Mouse (Mus musculus): ENCODE results near the gene Spata32. TPM values are rescaled to one million over a fixed set of nuclear protein-coding genes. Genes with fewer than 3 reads are reported as not detected.

Spata32 gene
- polyA plus RNA-seq, 1 experiment from 2014 or later: not detected

DNA sequence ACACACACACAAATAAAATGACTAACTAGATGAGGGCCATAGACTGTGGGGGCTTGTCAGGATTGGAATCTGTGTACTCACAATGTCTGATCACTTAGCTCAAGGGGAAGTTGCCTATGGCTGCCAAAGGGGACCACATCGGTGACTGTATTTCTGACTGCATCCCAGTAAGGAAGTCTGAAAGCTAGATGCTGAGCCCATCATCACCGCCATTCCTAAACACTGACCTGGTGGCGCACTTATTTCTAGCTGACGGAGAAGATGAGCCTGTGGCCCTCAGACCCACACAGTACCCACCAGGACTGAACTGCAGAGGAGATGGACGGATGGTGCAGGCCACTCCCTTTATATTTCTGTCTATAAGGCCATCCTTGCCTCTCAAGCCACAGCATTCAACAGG lies 41.8 kb upstream of the Spata32 start:
- no peak overlapping the region for H3K27ac ChIP-seq
- no peaks in the 10 kb centered on the region for H3K9me3 ChIP-seq
- H3K27me3 ChIP-seq (ENCODE audit: poor library complexity, severe bottlenecking): no peaks in the 10 kb centered on the region
- H3K36me3 ChIP-seq (replicated peaks): no peaks in the 10 kb centered on the region
- H3K4me1 ChIP-seq: peaks cover 33% of the 10 kb centered on the region
- DNase-seq (ENCODE audit: extremely low spot score, low spot score): no peak
- no peak overlapping the region for H3K4me3 ChIP-seq
- WGBS: 94% methylated on average over 5 of the region's 5 CpGs

DNA sequence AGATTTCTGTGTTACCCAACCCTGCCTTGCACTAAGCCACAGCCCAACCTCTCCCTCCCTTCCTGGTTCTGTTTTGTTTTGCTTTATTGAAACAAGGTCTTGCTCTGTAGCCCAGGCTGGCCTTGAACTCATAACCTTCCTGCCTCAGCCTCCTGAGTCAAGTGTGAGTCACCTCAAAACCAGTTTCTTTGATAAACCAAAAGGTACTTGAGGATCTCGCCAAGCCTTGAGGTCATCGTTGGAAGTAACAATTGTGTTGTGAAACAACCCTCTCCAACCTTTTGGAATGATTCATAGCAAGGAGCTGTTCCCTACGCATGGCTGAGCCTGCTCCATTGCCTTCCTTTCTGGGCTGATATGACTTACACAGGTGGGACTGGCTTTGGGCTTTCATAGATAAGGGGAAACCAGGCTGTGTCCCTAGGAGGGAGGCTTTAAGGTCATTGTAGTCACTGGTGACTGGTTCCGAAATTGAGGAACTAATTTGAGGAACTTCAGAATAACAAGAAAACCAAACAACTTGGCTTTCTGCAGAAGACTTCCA lies 39.8 kb upstream of the Spata32 start:
- DNase-seq (ENCODE audit: extremely low spot score, low spot score): no peak
- H3K9me3 ChIP-seq: no peaks in the 10 kb centered on the region
- WGBS: 91% methylated on average over 4 of the region's 4 CpGs

DNA sequence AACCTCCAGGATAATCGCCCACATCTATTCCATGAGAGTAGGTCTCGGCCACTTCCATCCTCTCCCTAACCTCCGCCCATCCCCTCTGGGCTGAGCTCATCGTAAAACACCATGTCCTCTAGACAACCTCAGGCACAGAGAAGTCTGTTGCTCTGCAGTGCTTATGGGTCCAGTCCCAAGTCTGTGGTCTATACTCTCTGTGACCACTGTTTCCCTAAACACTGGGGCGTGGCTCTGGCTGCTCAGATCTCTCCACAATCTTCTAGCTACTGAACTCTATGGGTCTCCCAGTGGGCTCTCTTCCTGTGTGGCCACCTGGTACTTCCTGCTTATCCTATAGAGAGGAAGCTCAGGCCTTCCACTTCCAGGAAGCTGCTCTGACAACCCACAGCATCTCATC lies 35.4 kb upstream of the Spata32 start:
- Histone ChIP-seq H3K4me1 (peaks cover 15% of the 10 kb centered on the region), H3K4me3 (no peak overlapping the region), H3K27me3 (ENCODE audit: poor library complexity, severe bottlenecking) (no peaks in the 10 kb centered on the region), H3K27ac (no peak overlapping the region), H3K9me3 (no peaks in the 10 kb centered on the region), H3K36me3 (replicated peaks) (no peaks in the 10 kb centered on the region)
- WGBS: 92% methylated on average over 5 of the region's 5 CpGs
- no peak for DNase-seq (ENCODE audit: extremely low spot score, low spot score)

More for the DNA sequence above, 39.8 kb upstream of the Spata32 start:
- no peaks in the 10 kb centered on the region for H3K27me3 ChIP-seq (ENCODE audit: poor library complexity, severe bottlenecking)
- no peaks in the 10 kb centered on the region for H3K36me3 ChIP-seq (replicated peaks)
- H3K27ac ChIP-seq: no peak overlapping the region
- peaks cover 12% of the 10 kb centered on the region for H3K4me1 ChIP-seq
- H3K4me3 ChIP-seq: no peak overlapping the region

DNA sequence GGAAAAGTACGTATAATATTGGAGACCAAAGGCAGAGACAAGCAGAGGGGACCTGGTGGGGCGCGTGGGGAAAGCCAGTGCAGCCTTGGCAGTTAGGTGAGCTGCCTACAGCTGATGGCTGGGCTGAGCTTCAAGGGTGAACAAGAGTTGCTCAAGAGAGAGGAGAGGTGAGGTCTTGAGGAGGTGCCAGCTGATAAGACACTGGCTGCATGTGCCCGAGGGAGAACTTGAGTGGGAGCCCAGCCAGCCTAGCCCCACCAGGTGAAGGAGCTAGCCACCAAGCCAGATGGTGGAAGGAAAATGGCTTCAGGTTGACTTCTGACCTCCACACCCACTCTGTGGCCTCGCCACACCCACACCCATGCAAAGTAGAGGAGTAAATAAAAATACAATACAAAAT lies 34.1 kb upstream of the Spata32 start:
- no peaks in the 10 kb centered on the region for H3K36me3 ChIP-seq (replicated peaks)

DNA sequence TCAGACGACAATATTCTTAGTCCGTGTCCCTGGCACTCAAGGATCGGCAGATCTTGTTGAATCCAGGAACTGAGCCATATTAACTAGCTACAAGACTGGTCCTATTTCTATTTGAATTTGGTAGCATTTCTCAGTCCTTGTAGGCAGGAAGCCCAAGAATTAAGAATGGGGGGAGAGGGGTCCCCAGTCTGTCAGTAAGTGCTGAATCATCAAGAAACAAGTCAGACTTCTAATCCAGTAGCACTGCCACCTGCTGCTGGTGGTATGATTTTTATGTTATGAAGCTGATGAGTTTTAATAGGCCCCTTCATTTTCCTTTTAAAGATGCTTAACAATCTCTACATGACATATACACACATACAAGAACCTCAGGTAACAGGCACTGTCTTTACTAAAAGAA lies 32.1 kb upstream of the Spata32 start:
- Histone ChIP-seq H3K27ac (no peak overlapping the region), H3K9me3 (no peaks in the 10 kb centered on the region), H3K4me1 (peaks cover 35% of the 10 kb centered on the region), H3K4me3 (no peak overlapping the region), H3K27me3 (ENCODE audit: poor library complexity, severe bottlenecking) (no peaks in the 10 kb centered on the region), H3K36me3 (replicated peaks) (no peaks in the 10 kb centered on the region)
- no peak for DNase-seq (ENCODE audit: extremely low spot score, low spot score)
- WGBS: 95% methylated on average over 3 of the region's 3 CpGs

More for the DNA sequence above, 34.1 kb upstream of the Spata32 start:
- peaks cover 27% of the 10 kb centered on the region for H3K4me1 ChIP-seq
- no peak for DNase-seq (ENCODE audit: extremely low spot score, low spot score)
- 88% methylated on average over 5 of the region's 5 CpGs for WGBS
- H3K27me3 ChIP-seq (ENCODE audit: poor library complexity, severe bottlenecking): no peaks in the 10 kb centered on the region
- no peaks in the 10 kb centered on the region for H3K9me3 ChIP-seq
- H3K4me3 ChIP-seq: no peak overlapping the region
- H3K27ac ChIP-seq: no peak overlapping the region

DNA sequence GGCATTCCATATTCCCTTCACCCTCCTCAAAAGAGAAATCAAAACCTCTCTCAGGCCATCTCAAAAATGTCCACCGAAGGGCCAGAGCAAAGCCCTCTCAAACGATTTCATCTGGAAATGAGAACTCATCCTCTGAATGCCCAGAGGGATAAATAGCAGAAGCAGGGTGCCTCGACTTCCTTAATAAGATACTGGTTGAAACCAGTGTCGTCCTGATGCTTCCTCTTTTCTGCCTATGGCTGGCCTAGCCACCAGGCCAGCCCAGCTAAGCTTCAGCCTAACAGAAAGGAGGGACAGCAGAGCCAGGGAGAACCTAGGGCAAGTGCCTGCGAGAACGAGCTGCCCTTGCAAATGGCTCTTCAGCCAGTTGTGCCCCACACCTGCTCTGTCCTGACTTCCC lies 31.3 kb upstream of the Spata32 start:
- H3K36me3 ChIP-seq (replicated peaks): no peaks in the 10 kb centered on the region
- peaks cover 35% of the 10 kb centered on the region for H3K4me1 ChIP-seq
- no peaks in the 10 kb centered on the region for H3K27me3 ChIP-seq (ENCODE audit: poor library complexity, severe bottlenecking)
- H3K27ac ChIP-seq: no peak overlapping the region
- WGBS: 69% methylated on average over 6 of the region's 6 CpGs
- no peaks in the 10 kb centered on the region for H3K9me3 ChIP-seq
- H3K4me3 ChIP-seq: no peak overlapping the region
- DNase-seq (ENCODE audit: extremely low spot score, low spot score): no peak

DNA sequence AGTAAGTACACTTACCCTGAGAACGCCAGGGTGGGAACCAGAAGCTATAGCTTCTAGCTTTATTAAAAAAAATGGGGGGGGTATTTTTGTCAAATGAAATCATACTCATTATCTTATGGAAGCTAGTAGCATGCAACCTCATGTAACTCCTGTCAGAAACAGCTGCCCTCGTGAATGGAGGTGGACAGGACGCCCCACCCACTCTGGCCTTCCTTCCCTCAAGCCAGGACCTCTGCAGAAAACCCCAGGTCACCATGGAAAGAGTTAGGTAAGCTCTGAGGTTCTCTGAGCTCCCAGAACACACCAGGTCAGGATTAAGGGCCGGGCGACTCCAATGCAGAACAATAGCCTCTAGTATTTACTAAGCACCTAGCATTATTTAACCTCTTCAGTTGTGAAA lies 30.6 kb upstream of the Spata32 start:
- Histone ChIP-seq H3K27me3 (ENCODE audit: poor library complexity, severe bottlenecking) (no peaks in the 10 kb centered on the region), H3K36me3 (replicated peaks) (no peaks in the 10 kb centered on the region), H3K27ac (no peak overlapping the region), H3K9me3 (no peaks in the 10 kb centered on the region), H3K4me3 (no peak overlapping the region), H3K4me1 (peaks cover 35% of the 10 kb centered on the region)
- no peak for DNase-seq (ENCODE audit: extremely low spot score, low spot score)
- 55% methylated on average over 5 of the region's 5 CpGs for WGBS

DNA sequence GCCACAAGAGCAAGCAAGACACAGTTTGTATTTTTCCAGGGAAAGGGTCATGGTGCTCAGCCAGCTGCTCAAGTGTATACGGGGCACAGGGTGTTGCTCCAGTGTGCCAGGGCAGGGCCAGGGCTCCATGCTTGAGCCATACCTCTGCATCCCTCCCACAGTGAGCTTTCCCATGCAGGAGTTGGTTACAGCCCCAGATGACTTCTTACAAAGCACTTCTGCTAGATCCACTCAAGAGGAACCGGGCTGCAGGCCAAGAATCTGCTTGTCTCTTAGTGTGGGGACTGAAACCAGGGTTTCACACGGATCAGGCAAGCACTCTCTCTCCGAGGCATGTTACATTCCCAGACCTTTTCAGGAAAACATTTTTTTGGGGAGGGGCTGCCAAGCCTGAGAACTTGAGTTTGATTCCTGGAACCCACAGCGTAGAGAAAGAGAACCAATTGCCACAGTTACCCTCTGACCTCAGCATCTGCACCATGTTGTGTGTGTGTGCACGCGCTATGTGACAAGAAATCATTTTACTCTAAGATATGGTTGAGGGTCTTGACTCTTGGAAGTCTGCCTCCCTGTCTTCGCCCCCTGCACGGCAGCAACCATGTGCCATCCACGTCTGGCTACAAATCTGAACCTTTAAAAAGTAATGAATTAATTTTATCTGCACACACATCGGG lies 29.4 kb upstream of the Spata32 start:
- H3K4me3 ChIP-seq: no peak overlapping the region
- H3K4me1 ChIP-seq: peaks cover 35% of the 10 kb centered on the region
- 86% methylated on average over 11 of the region's 11 CpGs for WGBS
- H3K27me3 ChIP-seq (ENCODE audit: poor library complexity, severe bottlenecking): no peaks in the 10 kb centered on the region
- DNase-seq (ENCODE audit: extremely low spot score, low spot score): no peak
- H3K9me3 ChIP-seq: no peaks in the 10 kb centered on the region
- peaks cover 3% of the 10 kb centered on the region; the same call in 1 of the 2 replicates for H3K36me3 ChIP-seq (replicated peaks)
- H3K27ac ChIP-seq: 0 out of 2 replicates have a peak overlapping the region, but pooled peaks have one; percentile 5

DNA sequence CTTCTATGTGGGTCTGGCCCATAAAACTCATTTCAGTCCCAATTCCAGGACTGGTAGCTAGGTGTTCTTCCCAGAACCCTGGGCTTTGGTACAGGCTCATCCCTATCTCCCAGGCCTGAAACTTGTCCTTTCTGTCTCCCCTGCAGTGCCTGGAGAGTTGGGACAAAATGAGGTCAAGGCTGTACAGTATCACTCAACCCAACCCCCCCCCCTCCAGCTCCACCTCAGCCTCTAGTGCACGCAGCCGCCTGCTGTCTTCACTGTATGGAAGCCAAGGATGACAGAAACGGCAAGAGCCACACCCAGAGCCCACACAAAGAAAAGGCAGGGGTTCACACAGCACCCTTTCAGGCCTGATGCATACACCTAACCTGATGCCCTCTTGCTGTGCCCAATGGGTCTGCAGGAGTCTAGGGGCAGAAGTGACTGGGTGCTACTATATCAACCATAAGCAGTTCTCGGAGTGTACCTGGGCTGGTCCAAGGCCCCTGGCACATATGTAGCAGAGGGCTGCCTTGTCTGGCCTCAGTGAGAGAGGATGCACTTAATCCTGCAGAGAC lies 28.6 kb upstream of the Spata32 start:
- Histone ChIP-seq H3K27me3 (ENCODE audit: poor library complexity, severe bottlenecking) (no peaks in the 10 kb centered on the region), H3K27ac (no peak overlapping the region), H3K4me1 (peaks cover 39% of the 10 kb centered on the region), H3K9me3 (no peaks in the 10 kb centered on the region), H3K36me3 (replicated peaks) (peaks cover 7% of the 10 kb centered on the region), H3K4me3 (no peak overlapping the region)
- DNase-seq (ENCODE audit: extremely low spot score, low spot score): no peak
- WGBS: 89% methylated on average over 4 of the region's 4 CpGs

DNA sequence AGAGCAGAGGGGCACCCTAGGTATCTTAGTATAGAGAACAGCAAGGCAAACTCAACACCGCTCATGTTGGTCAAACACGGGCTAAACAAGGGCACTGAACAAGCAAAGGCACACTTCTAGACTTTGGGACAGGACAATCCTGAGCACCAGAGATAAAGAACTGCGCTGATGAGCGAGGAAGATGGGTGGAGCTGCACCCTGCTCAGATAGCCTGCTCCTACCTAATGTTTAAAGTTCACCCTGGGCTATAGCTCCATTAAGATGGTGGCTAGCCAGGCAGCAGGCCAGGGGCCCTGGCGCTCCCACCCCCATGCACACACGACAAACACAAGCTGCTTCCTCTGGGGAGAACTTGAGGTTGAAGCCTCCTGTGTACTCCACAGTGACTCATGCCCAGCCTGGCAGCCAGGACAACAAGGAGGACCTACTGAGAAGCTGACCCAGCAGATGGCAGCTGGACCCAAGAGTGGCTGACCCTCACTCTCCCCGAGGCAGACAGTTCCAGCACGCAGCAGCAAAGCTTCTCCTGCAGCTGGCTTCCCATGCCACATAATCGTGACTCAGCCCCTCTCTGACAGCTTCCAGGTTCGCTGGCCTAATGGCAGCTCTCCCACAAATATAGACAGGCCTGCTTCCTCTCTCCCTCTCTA lies 28.0 kb upstream of the Spata32 start:
- no peaks in the 10 kb centered on the region for H3K27me3 ChIP-seq (ENCODE audit: poor library complexity, severe bottlenecking)
- H3K27ac ChIP-seq: no peak overlapping the region
- peaks cover 9% of the 10 kb centered on the region for H3K36me3 ChIP-seq (replicated peaks)
- H3K4me1 ChIP-seq: peaks cover 43% of the 10 kb centered on the region
- WGBS: 81% methylated on average over 10 of the region's 10 CpGs
- DNase-seq (ENCODE audit: extremely low spot score, low spot score): no peak
- no peak overlapping the region for H3K4me3 ChIP-seq
- H3K9me3 ChIP-seq: no peaks in the 10 kb centered on the region

DNA sequence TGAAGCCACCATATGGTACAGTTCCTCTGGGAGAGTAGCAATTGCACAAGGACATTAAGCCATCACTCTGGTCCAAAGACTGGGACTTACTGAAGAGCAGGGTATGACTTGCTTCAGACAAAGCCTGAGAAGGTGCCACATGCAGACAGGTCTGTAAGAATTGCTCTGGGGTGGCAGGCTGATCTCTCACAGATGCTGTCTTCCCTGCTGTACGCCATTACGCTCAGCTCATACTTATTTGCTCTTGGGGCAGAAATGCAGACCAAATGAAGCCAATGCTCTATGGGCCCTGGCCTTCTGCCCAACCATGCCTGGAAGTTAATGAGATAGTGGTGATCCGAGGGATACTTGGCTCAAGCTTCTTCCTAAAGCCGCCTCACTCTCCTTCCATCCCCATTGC lies 26.6 kb upstream of the Spata32 start:
- Histone ChIP-seq H3K9me3 (no peaks in the 10 kb centered on the region), H3K4me3 (no peak overlapping the region), H3K36me3 (replicated peaks) (peaks cover 22% of the 10 kb centered on the region), H3K27me3 (ENCODE audit: poor library complexity, severe bottlenecking) (no peaks in the 10 kb centered on the region), H3K27ac (no peak overlapping the region), H3K4me1 (peaks cover 44% of the 10 kb centered on the region)
- no peak for DNase-seq (ENCODE audit: extremely low spot score, low spot score)
- 95% methylated on average over 4 of the region's 4 CpGs for WGBS

DNA sequence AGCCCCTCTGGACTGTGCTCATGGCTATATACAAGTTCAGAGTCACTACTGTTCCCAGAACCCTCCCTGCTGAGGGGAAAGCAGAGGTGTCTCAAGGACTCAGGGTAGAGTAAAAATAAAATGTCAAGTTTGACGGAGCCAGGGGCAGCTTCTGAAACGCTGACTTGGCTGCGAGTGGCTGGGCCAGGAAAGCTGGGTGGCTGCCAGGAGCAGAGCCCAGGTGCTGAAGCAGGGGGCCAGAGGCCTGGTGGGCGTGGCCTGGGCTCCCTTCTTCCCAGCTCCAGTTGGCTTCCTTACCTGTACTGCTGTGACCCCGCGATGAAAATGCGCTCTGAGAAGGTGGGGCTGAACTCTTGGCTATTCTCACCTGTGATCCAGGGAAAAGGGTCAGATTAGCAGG lies 22.5 kb upstream of the Spata32 start:
- no peak for DNase-seq (ENCODE audit: extremely low spot score, low spot score)
- Histone ChIP-seq H3K4me3 (no peak overlapping the region), H3K4me1 (0 out of 2 replicates have a peak, but pooled peaks cover 12% of the 10 kb centered on the region), H3K36me3 (replicated peaks) (peaks cover 62% of the 10 kb centered on the region), H3K27ac (no peak overlapping the region), H3K9me3 (no peaks in the 10 kb centered on the region), H3K27me3 (ENCODE audit: poor library complexity, severe bottlenecking) (no peaks in the 10 kb centered on the region)
- 63% methylated on average over 7 of the region's 7 CpGs for WGBS

DNA sequence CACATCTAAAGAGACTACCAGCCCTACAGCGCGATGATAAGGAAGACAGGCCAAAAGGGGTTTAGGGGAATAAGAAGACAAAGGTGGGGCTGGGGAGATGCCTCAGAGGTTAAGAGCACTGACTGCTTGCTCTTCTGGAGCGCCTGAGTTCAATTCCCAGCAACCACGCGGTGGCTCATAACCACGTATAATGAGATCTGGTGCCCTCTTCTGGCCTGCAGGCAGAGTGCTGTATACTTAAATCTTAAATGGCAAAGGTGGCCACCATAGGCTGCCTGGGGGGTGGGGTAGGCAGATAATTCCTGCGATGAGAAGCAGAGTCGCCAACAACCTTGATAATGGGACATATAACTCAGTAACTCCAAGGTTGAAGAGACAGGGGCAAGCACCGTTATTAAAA lies 19.5 kb upstream of the Spata32 start:
- no peak for DNase-seq (ENCODE audit: extremely low spot score, low spot score)
- H3K4me3 ChIP-seq: no peak overlapping the region
- no peaks in the 10 kb centered on the region for H3K9me3 ChIP-seq
- 73% methylated on average over 9 of the region's 9 CpGs for WGBS
- H3K27ac ChIP-seq: no peak overlapping the region
- H3K27me3 ChIP-seq (ENCODE audit: poor library complexity, severe bottlenecking): no peaks in the 10 kb centered on the region
- H3K4me1 ChIP-seq: peaks cover 22% of the 10 kb centered on the region; the same call in 1 of the 2 replicates
- peaks cover 62% of the 10 kb centered on the region for H3K36me3 ChIP-seq (replicated peaks)
